Mouse (Mus musculus) olfactory bulb, adult 2 months (tissue): ENCODE measurements around the gene Klhl5.

ENCODE experiments used
- CTCF ChIP-seq: fragments of 200-500 bp; IDR thresholded peaks from 2 replicates; pipeline ENCODE4 v1.5.1; 2012; ENCODE audit warnings: low read depth, mild to moderate bottlenecking, low read length, moderate library complexity; ENCODE audit not compliant: insufficient read depth
- POLR2A ChIP-seq: fragments of 200-500 bp; IDR thresholded peaks from 2 replicates; pipeline ENCODE4 v1.6.1; 2012; ENCODE audit warnings: mild to moderate bottlenecking, low read depth, low read length, moderate library complexity; ENCODE audit not compliant: insufficient read depth

- no peak for TF ChIP-seq CTCF
- TF ChIP-seq POLR2A: no peak
Measured at GRCm38 (mm10) chr5:65113323-65113722, 6.0 kb downstream of the Klhl5 start.
